Mouse (Mus musculus): ENCODE results near the gene Tdg. TPM values are rescaled to one million over a fixed set of nuclear protein-coding genes. Genes with fewer than 3 reads are reported as not detected.
A peak's percentile ranks its signal among the peaks of the same experiment; 100 is the strongest.

The Tdg gene
- polyA plus RNA-seq, 1 experiment from 2014 or later, result 46.5 TPM

GRCm38 (mm10) chr10:82629111-82629585 is 480 bp upstream of the Tdg start:
- TF ChIP-seq EP300 (IDR thresholded peaks at IDR 0.05), result no peak
- TF ChIP-seq CTCF (IDR thresholded peaks at IDR 0.05), result no peak
- ATAC-seq (peak; percentile 22), DNase-seq (ENCODE audit: low spot score) (no peak)
- peaks cover 4% of the 10 kb centered on the region; the same call in 1 of the 2 replicates for H3K4me1 ChIP-seq (ENCODE audit: insufficient read depth, low read depth, low read length)
- H3K9me3 ChIP-seq (ENCODE audit: low read length), result no peaks in the 10 kb centered on the region
- 5% methylated on average over 11 of the region's 11 CpGs for WGBS
- H3K27ac ChIP-seq (ENCODE audit: low read length), result peak overlapping the region; percentile 91
- peak overlapping the region; percentile 65 for H3K4me3 ChIP-seq (ENCODE audit: low read depth, low read length)
- H3K9ac ChIP-seq (replicated peaks; ENCODE audit: low read depth), result peak overlapping the region; percentile 41; the same call in 1 of the 2 replicates
- no peaks in the 10 kb centered on the region for H3K36me3 ChIP-seq (ENCODE audit: insufficient read depth, low read length)
- no peaks in the 10 kb centered on the region for H3K27me3 ChIP-seq (replicated peaks; ENCODE audit: insufficient read depth, low read length)
- peak overlapping the region; percentile 79 for H3K4me2 ChIP-seq (replicated peaks; ENCODE audit: low read depth, low read length)

GRCm38 (mm10) chr10:82630497-82630896 is 869 bp downstream of the Tdg start:
- TF ChIP-seq CTCF (IDR thresholded peaks at IDR 0.05), result no peak
- no peak for TF ChIP-seq EP300 (IDR thresholded peaks at IDR 0.05)
- peak overlapping the region; percentile 65 for H3K4me3 ChIP-seq (ENCODE audit: low read depth, low read length)
- peaks cover 4% of the 10 kb centered on the region; the same call in 1 of the 2 replicates for H3K4me1 ChIP-seq (ENCODE audit: insufficient read depth, low read depth, low read length)
- H3K4me2 ChIP-seq (replicated peaks; ENCODE audit: low read depth, low read length), result peak overlapping the region; percentile 78
- no peak for DNase-seq (ENCODE audit: low spot score)
- WGBS, result 16% methylated on average over 7 of the region's 7 CpGs
- no peaks in the 10 kb centered on the region for H3K9me3 ChIP-seq (ENCODE audit: low read length)
- H3K27ac ChIP-seq (ENCODE audit: low read length), result no peak overlapping the region
- peak overlapping the region; percentile 61 for H3K9ac ChIP-seq (replicated peaks; ENCODE audit: low read depth)
- H3K36me3 ChIP-seq (ENCODE audit: insufficient read depth, low read length), result no peaks in the 10 kb centered on the region
- no peaks in the 10 kb centered on the region for H3K27me3 ChIP-seq (replicated peaks; ENCODE audit: insufficient read depth, low read length)
- no peak for ATAC-seq

GRCm38 (mm10) chr10:82631133-82631532 is 1.5 kb downstream of the Tdg start:
- Histone ChIP-seq H3K9ac (replicated peaks; ENCODE audit: low read depth) (no peak overlapping the region), H3K27me3 (replicated peaks; ENCODE audit: insufficient read depth, low read length) (no peaks in the 10 kb centered on the region), H3K4me2 (replicated peaks; ENCODE audit: low read depth, low read length) (no peak overlapping the region), H3K9me3 (ENCODE audit: low read length) (no peaks in the 10 kb centered on the region), H3K27ac (ENCODE audit: low read length) (no peak overlapping the region), H3K36me3 (ENCODE audit: insufficient read depth, low read length) (no peaks in the 10 kb centered on the region), H3K4me1 (ENCODE audit: insufficient read depth, low read depth, low read length) (peaks cover 4% of the 10 kb centered on the region; the same call in 1 of the 2 replicates), H3K4me3 (ENCODE audit: low read depth, low read length) (no peak overlapping the region)
- 76% methylated on average over 7 of the region's 7 CpGs for WGBS
- TF ChIP-seq EP300 (IDR thresholded peaks at IDR 0.05) (no peak), CTCF (IDR thresholded peaks at IDR 0.05) (no peak)
- DNase-seq (ENCODE audit: low spot score), result no peak
- ATAC-seq, result no peak

- Histone ChIP-seq H3K9me3 (ENCODE audit: low read length) (no peaks in the 10 kb centered on the region), H3K4me2 (replicated peaks; ENCODE audit: low read depth, low read length) (no peak overlapping the region), H3K4me3 (ENCODE audit: low read depth, low read length) (no peak overlapping the region), H3K27me3 (replicated peaks; ENCODE audit: insufficient read depth, low read length) (no peaks in the 10 kb centered on the region), H3K9ac (replicated peaks; ENCODE audit: low read depth) (no peak overlapping the region), H3K36me3 (ENCODE audit: insufficient read depth, low read length) (no peaks in the 10 kb centered on the region), H3K4me1 (ENCODE audit: insufficient read depth, low read depth, low read length) (peaks cover 4% of the 10 kb centered on the region; the same call in 1 of the 2 replicates), H3K27ac (ENCODE audit: low read length) (no peak overlapping the region)
- ATAC-seq (no peak), DNase-seq (ENCODE audit: low spot score) (no peak)
- no peak for TF ChIP-seq EP300 (IDR thresholded peaks at IDR 0.05)
- no peak for TF ChIP-seq CTCF (IDR thresholded peaks at IDR 0.05)
- WGBS, result 97% methylated on average over 12 of the region's 12 CpGs
Observed at GRCm38 (mm10) chr10:82632496-82633280, 3.1 kb downstream of the Tdg start.

- no peak overlapping the region for H3K4me3 ChIP-seq (ENCODE audit: low read depth, low read length)
- ATAC-seq (no peak), DNase-seq (ENCODE audit: low spot score) (no peak)
- TF ChIP-seq CTCF (IDR thresholded peaks at IDR 0.05) (no peak), EP300 (IDR thresholded peaks at IDR 0.05) (no peak)
- no peaks in the 10 kb centered on the region for H3K9me3 ChIP-seq (ENCODE audit: low read length)
- no peak overlapping the region for H3K27ac ChIP-seq (ENCODE audit: low read length)
- H3K9ac ChIP-seq (replicated peaks; ENCODE audit: low read depth), result no peak overlapping the region
- H3K36me3 ChIP-seq (ENCODE audit: insufficient read depth, low read length), result peaks cover 6% of the 10 kb centered on the region
- WGBS, result 97% methylated on average over 7 of the region's 7 CpGs
- H3K27me3 ChIP-seq (replicated peaks; ENCODE audit: insufficient read depth, low read length), result no peaks in the 10 kb centered on the region
- H3K4me2 ChIP-seq (replicated peaks; ENCODE audit: low read depth, low read length), result no peak overlapping the region
- H3K4me1 ChIP-seq (ENCODE audit: insufficient read depth, low read depth, low read length), result peaks cover 4% of the 10 kb centered on the region; the same call in 1 of the 2 replicates
Observed at GRCm38 (mm10) chr10:82634348-82634747, 4.7 kb downstream of the Tdg start.

GRCm38 (mm10) chr10:82636321-82636720 is 6.7 kb downstream of the Tdg start:
- TF ChIP-seq CTCF (IDR thresholded peaks at IDR 0.05), result no peak
- H3K4me1 ChIP-seq (ENCODE audit: insufficient read depth, low read depth, low read length), result no peaks in the 10 kb centered on the region
- 99% methylated on average over 3 of the region's 3 CpGs for WGBS
- DNase-seq (ENCODE audit: low spot score), result no peak
- no peak overlapping the region for H3K4me3 ChIP-seq (ENCODE audit: low read depth, low read length)
- H3K9me3 ChIP-seq (ENCODE audit: low read length), result no peaks in the 10 kb centered on the region
- H3K27ac ChIP-seq (ENCODE audit: low read length), result no peak overlapping the region
- no peak overlapping the region for H3K9ac ChIP-seq (replicated peaks; ENCODE audit: low read depth)
- H3K27me3 ChIP-seq (replicated peaks; ENCODE audit: insufficient read depth, low read length), result no peaks in the 10 kb centered on the region
- no peak overlapping the region for H3K4me2 ChIP-seq (replicated peaks; ENCODE audit: low read depth, low read length)
- H3K36me3 ChIP-seq (ENCODE audit: insufficient read depth, low read length), result peaks cover 11% of the 10 kb centered on the region
- ATAC-seq, result no peak

Data from lung, postnatal 0 days (tissue).